Mouse (Mus musculus) thymus, postnatal 10 days (tissue): ENCODE data around the gene Mtmr12.

Experiments
- DNase-seq, 2 experiments: peaks; one replicate each; pipeline ENCODE4 v3.0.0; 2021; ENCODE audit warnings: low spot score in 2 of 2

The Mtmr12 gene

DNA sequence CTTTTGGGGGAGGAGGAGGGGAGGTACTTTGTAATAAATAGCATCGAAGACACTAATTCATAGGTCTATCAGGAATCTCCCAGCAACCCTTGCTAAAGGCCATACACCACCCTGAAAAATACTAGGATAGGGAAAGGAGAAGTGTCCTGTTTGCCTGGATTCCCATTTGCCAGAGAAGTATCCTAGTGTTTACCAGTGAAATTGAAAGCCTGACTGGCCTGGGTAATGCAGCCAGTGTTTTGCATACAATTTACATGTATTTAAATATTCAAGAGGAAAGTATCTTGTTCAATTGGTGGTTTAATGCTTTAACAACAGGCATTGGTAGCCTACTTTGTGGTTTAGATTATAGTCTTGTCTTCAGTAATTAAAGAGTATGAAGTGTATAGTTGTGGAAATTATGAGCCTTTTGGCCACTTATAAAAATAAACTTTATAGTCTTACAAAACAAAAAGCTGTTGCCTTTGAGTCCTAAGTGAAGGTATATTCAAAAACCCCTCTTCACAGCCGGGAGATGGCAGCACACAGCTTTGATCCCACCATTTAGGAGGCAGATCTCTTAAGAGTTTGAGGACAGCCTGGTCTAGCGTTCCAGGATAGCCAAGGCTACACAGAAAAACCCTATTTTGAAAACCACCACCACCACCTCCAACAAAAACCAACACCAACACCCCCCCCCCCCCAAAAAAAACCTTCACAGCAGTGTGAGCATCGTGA is 69.4 kb downstream of the Mtmr12 start:
- DNase-seq = no peak

- DNase-seq = no peak
Observed at GRCm38 (mm10) chr15:12275091-12275623, 70.3 kb downstream of the Mtmr12 start.

- DNase-seq = no peak
Observed at GRCm38 (mm10) chr15:12279816-12280215, 75.0 kb downstream of the Mtmr12 start.

DNA sequence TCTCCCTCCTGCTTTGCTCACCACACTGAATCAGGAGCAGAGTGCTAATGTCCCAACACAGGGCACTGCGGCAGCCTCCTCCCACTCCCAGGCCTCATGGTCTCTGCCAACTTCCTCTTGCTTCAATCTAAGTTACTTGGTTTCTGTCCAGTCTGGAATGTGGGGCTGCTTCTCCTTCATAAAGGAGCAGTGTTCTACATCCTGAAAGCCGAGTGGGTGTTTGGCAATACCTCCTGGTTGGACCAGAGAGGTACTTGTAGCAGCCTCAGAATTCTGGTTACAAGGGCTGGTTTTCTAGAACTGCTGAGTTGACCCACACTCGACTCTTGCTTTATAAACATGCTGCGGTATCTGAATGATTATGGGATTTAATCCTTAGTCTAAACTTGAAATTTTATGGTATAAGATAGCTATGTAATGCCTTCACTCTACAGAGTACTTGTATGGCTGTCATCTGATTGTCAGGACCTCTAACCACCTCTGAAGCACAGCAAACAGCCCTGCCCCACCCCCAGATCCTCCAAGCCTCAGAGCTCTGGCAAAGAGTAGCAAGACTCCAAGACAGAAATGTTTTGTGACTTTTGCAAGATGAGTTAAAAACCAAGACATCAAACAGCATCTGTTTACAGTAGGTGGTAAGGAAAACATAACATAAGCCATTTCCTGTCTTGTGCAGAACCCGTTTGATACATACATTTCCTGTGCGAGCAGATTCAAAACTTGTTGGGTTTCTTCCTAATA is 80.1 kb downstream of the Mtmr12 start:
- peak; percentile 13 to 24 for DNase-seq

- no peak for DNase-seq
Observed at GRCm38 (mm10) chr15:12285535-12285809, 80.6 kb downstream of the Mtmr12 start.

GRCm38 (mm10) chr15:12290330-12290729 is 85.5 kb downstream of the Mtmr12 start:
- no peak for DNase-seq

GRCm38 (mm10) chr15:12291757-12292156 is 86.9 kb downstream of the Mtmr12 start:
- DNase-seq = no peak

DNA sequence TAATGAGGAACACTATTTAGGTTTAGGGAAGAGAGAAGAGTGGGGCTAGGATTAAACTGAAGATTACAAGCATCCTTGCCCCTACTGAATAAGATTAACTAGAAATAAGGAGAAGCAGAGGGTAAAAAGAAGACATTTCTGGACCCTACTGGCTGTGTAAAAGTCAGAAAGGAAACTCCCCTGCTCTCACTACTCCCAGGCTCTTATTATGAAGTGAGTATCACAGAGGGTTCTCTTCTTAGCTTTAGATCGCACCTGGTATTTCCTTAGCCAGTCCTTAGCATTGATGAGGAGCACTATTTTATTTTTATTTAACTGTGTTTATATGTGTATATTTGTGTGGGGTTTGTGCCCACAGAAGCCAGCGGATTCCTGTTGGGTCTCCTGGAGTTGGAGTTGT is 91.4 kb downstream of the Mtmr12 start:
- DNase-seq = peak in 1 of 2 experiments; percentile 19

DNA sequence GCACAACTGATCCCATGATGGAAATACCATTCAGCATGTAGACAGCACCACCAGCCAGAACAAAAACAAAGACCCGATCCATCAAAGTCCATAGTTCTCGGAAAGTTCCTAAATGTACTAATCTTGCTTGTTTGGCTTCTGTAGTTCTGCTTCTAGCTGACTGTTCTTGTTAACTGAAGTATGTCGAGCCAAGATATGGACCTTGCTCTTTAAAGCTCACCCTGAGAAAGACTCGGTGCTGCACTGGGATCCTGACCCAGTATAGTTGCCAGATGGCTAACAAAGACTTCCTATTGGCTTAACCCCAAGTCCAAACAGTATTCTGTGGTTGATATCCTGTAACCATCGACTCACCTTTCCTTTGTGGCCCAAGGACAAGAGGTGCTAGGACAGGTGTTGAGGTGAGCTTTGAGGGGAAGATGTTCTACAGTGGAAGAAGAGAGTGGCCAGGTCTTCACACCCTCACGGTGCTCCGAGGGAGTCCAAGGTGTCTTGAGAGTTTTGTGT is 93.5 kb downstream of the Mtmr12 start:
- DNase-seq = no peak

- no peak for DNase-seq
Observed at GRCm38 (mm10) chr15:12301771-12302170, 96.9 kb downstream of the Mtmr12 start.

GRCm38 (mm10) chr15:12306188-12307071 is 101.6 kb downstream of the Mtmr12 start:
- no peak for DNase-seq

DNA sequence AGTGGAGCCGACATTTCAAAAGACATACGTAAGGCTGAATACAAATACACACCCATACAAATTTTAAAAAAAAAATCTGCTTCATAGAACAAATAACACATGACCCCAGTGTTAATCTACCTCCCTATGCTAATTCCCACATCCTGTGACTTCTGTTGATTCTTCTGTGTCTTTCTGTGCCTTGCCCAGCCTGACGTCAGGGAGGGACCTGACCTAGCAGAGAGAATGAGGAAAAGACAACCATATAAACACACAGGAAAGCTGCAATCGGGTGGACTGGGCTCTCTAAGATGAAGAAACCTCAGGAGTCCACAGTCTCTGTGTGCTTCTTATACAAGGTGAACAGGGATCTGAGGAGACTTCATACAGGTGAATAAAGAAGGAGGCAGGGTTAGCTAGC is 102.3 kb downstream of the Mtmr12 start:
- no peak for DNase-seq

- DNase-seq = no peak
Observed at GRCm38 (mm10) chr15:12308539-12308938, 103.7 kb downstream of the Mtmr12 start.

DNA sequence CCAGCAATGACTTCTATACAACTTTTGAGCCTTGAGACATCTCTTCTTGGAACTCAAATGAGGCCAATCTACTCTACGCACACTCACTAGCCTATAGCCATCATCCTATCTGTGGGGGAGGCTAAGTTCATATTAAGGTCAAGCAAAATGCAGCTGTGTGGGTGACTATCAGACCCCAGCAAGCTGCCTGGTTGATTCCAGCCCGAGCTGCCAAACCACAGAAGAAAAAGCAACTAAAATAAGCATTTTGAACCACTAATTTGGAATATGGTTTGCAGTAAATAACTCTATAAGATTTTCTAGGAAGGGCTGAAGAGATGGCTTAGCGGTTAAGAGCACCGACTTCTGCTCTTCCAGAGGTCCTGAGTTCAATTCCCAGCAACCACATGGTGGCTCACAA is 105.8 kb downstream of the Mtmr12 start:
- DNase-seq = no peak

- no peak for DNase-seq
Observed at GRCm38 (mm10) chr15:12311465-12311864, 106.6 kb downstream of the Mtmr12 start.

DNA sequence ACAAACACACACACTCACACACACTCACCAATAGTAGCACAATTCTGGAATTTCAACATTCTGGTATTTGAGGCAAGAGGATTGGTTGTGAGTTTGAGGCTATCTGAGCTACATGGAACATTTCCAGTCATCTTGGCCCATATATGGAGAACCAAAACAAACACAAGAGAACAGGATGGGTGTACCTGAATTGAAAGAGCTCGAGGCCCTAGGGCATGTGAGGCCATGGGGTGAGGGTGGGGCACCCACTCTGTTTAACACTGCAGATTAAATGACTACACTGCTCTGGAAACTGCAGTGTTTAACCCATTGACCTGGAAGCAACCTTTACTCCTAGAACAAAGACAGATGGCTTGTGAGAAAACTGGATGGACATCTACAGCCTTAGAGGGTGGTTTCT is 108.4 kb downstream of the Mtmr12 start:
- no peak for DNase-seq

DNA sequence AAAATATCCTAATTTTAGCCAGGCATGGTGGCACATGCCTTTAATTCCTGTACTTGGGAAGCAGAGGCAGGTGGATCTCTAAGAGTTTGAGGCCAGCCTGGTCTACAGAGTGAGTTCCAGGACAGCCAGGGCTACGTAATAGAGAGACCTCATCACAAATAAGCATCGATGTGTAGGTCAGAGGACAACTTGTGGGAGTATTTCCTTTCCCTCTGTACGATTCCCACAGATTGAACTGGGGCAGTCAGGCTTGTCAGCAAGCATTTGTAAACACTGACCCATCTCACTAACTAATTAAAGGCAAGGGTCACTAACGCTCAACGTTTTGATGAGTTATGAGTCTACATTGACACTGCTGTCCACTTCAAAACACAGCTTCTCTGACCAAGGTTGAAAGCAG is 109.8 kb downstream of the Mtmr12 start:
- DNase-seq = no peak

DNA sequence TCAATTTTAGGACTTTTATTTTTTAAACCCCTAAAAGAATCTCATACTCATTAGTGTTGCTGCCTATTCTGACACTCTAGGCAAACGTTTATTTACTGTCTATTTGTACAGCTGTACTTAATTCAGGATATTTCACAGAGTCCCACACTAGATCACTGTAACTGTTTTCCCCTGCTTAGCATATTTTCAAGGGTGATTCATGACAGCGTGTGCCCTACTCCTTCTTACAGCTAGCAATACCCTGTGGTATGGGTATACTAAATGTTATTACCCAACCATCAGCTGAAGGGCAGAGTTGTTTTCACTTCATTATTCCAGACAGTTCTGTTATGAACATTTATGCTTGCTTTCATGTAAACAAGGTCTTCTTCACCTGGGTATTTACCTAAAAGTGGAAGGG is 111.2 kb downstream of the Mtmr12 start:
- no peak for DNase-seq

GRCm38 (mm10) chr15:12317290-12317689 is 112.5 kb downstream of the Mtmr12 start:
- no peak for DNase-seq

DNA sequence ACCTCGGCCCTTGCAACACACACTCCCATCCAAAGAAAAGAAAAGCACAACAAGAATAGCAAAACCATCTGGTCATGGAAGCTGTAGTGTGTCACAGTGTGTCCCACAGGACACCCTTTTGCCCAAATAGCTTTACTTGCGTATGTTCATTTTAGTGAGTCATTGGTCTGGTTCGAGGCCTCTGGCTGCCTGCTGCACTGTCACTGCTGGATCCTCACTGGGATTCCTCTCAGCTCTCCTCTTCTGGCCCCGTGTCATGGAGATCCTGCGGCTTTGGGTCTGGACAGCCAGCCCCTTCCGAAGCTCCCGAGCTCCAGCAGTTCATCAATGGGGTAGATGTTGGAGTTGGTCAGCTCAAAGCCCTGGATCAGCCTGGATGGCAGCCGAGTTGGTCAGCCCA is 113.6 kb downstream of the Mtmr12 start:
- DNase-seq = no peak

GRCm38 (mm10) chr15:12319889-12320288 is 115.1 kb downstream of the Mtmr12 start:
- no peak for DNase-seq

GRCm38 (mm10) chr15:12320441-12321090 is 115.7 kb downstream of the Mtmr12 start:
- no peak for DNase-seq
